Mouse (Mus musculus) liver, postnatal 0 days (tissue): ENCODE measurements around the gene Arid3c.
"Not testable (repeated sequence)": the region's sequence is repeated elsewhere in the genome, so short reads cannot be mapped to it uniquely, and the experiment has no call there.

Experiments
- CTCF ChIP-seq: sonication (generic); IDR thresholded peaks from 2 replicates; pipeline ENCODE4 v1.5.1; 2016; ENCODE audit warnings: antibody characterized with exemption, low read depth
- EP300 ChIP-seq: IDR thresholded peaks from 2 replicates; pipeline ENCODE4 v1.6.1; 2016; ENCODE audit warnings: antibody characterized with exemption, low read depth, mild to moderate bottlenecking

GRCm38 (mm10) chr4:41690014-41690413, 40.9 kb downstream of the Arid3c start:
- not testable (repeated sequence) for TF ChIP-seq CTCF, EP300
